Mouse (Mus musculus): ENCODE results near the gene Pold3.
"Not testable (repeated sequence)": the region's sequence is repeated elsewhere in the genome, so short reads cannot be mapped to it uniquely, and the experiment has no call there.

Pold3 gene

GRCm38 (mm10) chr7:100108341-100108740 is 13.0 kb downstream of the Pold3 start:
- peak; percentile 58 for DNase-seq

DNA sequence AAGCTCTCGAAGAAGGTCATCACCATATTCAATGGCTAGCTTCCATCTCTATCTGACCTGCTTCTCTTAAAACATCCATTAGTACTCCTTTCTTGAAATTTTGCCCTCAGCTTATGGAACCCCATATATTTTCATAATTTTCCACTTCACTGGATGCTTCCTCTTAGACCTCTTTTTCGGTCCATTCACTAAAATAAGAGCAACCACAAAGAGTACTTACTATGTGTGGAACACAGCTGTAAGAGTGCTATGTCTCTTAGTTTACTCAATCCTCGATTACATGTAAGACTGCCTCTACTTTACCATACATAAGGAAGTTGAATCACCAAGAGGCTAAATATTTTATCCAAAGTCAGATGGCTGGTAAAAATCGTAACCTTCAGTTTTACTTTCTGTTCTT is 16.7 kb downstream of the Pold3 start:
- no peak for DNase-seq

DNA sequence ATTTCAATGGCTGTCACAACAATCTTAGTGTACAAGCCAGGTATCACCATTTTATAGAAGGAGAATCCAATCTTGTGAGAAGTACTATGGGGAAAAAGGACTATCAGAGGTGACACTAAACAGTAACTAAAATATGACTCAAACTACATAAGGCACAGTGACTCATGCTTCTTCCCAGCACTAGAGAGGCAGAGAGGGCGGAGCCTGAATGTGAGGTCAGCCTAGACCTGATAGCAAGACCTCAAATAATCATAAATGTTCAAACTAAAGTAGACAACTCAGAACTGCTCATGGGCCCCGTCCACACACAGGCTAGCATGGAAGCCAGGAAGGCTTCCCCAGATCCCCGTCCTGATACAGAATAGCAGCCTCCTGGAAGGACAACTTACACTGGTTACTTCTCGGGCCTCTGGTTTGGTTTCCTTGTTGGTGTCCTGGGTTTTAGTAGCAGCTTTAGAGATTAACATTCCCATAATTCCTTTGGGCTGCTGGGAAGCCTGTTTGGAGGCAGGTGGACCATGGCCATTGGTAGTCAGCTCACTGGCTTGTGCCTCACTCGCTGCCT is 21.3 kb downstream of the Pold3 start:
- DNase-seq = no peak

DNA sequence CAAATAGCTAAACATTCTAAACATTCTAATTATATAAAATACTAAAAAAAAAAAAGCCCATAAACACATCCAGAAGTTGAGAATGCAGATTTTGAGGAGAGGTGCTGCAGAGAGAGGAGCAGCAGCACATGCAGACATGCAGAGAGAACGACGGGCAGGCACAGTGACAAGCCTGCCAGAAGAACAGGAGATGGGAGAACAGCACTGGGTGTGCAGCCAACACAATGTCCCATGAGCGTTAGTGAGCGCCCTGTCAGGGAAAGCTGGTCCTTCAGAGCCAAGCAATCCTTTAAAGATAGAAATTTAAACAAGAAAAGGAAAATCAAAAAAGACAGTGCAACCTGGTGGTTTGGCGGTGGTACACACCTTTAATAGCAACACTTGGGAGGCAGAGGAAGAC is 34.5 kb downstream of the Pold3 start:
- DNase-seq = no peak

GRCm38 (mm10) chr7:100086159-100086755 is 35.1 kb downstream of the Pold3 start:
- no peak for DNase-seq

GRCm38 (mm10) chr7:100083812-100084211 is 37.6 kb downstream of the Pold3 start:
- no peak for DNase-seq

DNA sequence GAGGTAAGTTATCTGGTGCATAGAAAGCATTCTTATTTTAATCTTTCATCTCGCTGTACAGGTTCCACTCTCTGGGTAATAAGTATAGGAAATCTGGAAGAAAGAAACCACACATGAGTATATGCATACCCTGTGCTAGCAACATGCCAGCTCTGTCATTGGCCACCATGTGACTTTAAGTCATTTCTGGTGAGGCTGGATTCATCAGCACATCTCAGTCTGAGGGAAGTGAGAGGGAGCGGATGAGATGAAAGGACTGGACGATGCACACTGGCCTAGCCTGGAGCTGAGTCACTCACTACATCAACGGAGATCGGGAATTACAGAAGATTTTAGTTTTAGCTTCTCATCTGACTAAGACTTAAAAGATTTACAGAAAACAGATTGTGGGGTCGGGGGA is 38.5 kb downstream of the Pold3 start:
- DNase-seq = no peak

GRCm38 (mm10) chr7:100080087-100080781 is 41.1 kb downstream of the Pold3 start:
- no peak for DNase-seq

DNA sequence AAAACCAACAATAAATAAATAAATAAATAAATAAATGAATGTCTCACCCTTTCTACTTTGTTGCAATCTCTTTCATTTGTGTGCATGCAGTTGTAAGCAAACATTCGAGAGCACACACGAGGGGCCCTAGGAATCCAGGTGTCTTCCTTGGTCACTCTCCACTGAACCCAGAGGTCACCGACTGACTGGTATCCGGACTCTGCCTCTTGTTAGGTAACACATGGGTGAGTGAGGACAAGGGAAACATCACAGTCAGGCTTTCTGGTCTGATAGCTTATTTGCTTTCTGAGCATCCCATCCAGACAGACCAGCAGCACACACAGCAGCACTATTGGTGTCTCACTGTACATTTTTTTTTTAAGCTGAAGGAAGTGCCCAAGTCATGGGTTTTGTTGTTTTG is 44.3 kb downstream of the Pold3 start:
- DNase-seq = no peak

- DNase-seq = no peak
These were observed 45.1 kb downstream of the Pold3 start for GRCm38 (mm10) chr7:100076296-100076695.

DNA sequence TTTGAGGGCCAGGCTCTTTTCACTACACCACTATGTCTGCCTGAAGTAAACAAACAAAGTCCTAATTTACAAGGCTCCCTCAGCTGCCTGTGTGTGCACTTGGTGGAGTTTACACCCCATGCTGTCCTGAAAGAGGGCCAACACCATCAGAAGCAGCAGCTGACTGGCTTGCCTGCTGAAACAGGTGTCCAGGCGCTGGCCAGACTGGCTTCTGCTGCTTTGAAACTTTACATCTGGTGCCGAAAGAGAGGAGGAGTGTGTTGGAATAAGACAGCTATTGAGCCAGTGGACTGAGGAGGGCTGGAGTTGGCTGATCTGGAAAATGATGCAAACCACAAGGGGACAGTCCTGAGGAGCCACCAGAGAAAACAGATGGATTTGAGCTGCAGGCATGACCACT is 47.4 kb downstream of the Pold3 start:
- DNase-seq = peak; percentile 20

- not testable (repeated sequence) for DNase-seq
These were observed 68.4 kb downstream of the Pold3 start for GRCm38 (mm10) chr7:100052991-100053390.

DNA sequence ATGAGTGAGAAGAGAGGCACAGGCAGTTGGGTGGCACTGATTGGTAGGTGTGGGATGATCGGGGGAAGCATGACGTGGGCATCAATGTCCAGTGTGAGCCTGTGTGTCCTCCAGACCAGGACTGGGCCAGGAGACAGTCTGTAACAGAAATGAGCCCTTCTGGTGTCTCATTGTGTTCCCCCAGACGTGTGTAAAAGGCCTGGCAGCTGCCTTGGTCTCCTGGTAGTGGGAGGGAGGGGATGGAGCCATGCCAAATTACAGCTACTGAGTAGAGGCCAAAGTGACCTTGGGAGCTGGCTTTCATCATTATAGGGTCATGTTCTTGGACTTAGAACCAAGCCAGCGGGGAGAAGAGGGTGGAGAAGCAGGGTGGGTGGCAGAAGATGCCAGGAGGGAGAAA is 69.5 kb downstream of the Pold3 start:
- no peak for DNase-seq

DNA sequence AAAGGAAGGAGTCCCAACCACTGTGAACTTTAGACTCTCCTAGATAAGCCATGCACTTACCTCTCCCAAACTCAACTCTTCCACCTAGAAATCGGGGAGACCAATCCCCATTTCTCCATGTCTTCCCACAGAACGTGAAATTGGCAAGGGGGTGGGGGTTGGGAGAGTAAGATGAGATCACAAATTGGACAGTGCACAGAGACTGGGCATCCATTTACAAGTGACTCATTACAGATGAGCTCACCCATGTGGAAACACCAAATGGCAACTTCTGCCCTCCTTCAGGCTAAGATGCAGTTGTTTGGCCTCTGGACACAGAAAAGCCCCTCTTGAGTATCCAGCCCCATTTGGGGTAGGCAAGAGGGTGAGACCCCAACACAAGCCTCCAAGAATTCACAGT is 74.9 kb downstream of the Pold3 start:
- no peak for DNase-seq

DNA sequence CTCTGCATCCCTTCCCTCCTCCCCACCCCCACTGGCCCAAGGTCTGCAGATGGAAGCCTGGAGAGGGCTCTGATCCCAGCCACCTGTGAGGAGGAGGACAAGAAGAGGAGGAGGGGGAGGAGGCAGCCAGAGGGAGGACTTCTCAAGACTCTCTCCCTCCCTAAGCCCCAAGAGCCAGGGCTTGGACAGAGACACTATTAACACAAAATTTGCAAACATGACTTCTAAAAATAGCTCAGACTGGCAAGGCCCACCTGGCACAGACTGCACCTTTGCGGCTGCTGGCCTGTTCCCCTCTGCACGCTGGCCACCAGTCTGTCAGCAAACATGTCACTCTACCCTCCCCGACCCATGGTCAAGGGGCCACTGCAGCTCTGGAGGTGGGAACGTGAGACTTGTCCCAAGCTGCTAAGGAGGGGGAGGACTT is 77.7 kb downstream of the Pold3 start:
- DNase-seq = no peak

- DNase-seq = no peak
These were observed 78.3 kb downstream of the Pold3 start for GRCm38 (mm10) chr7:100043096-100043495.

- DNase-seq = no peak
These were observed 79.2 kb downstream of the Pold3 start for GRCm38 (mm10) chr7:100042120-100042519.

DNA sequence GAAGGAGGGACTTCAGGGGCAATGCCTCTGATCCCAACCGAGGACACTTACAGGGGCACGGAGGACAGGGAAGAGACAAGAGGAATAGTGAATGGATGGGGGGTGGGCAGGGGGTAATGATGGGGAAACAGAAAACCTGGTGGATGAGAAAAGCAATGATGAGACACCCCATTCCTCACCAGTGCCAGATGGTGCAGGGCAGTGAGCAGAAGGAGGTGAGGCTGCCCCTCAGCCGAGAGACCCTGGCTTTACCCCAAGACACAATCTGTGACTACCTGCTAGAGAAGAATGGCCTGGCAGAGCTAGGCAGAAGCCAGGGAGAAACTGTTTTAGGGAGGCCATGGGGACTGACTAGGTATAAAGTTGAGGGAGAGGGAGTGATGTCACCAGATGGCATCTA is 84.9 kb downstream of the Pold3 start:
- no peak for DNase-seq

GRCm38 (mm10) chr7:100036050-100036449 is 85.3 kb downstream of the Pold3 start:
- peak; percentile 15 for DNase-seq

- DNase-seq = peak; percentile 22
These were observed 86.4 kb downstream of the Pold3 start for GRCm38 (mm10) chr7:100034815-100035463.

DNA sequence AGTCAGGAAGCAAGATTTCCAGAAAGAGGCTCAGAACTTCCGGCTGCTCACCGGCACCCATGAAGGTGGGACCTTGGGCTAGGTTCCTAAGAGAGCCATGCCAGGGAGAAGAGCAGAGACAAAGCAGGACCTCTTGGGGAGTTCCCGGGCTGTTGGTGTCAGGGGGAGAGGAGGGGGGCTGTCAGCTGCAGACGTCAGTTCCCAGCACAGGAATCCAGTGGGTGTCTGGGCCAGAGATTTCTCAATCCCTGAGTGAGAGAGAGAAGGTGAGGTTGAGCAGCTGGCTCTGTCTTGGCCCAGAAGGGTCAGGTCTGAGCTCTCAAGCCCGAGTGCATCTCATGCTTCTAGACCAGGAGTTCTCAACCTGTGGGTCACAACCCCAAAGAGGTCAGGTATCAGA is 87.7 kb downstream of the Pold3 start:
- DNase-seq = peak; percentile 41

All from lung, postnatal 36 days (tissue).